Mouse (Mus musculus) liver, adult 2 months (tissue): ENCODE measurements around the gene Tnfrsf26. TPM values are rescaled to one million over a fixed set of nuclear protein-coding genes. Genes with fewer than 3 reads are reported as not detected.

ENCODE experiments used
- DNase-seq: peaks from one replicate; pipeline ENCODE4 v3.0.0-alpha.2; 2011; ENCODE audit warnings: low read depth, low spot score; ENCODE audit errors: extremely low read depth
- H3K27ac ChIP-seq: fragments of 200-500 bp; replicated peaks from 2 replicates; pipeline ENCODE4 v1.5.1; 2012; ENCODE audit warnings: low read depth, mild to moderate bottlenecking, control low read depth, inconsistent platforms, low read length; ENCODE audit not compliant: insufficient read depth
- H3K27me3 ChIP-seq: fragments of 200-500 bp; 2 replicates; pipeline ENCODE4 v1.6.1; 2012; ENCODE audit warnings: mild to moderate bottlenecking, moderate library complexity, low read length, inconsistent platforms; ENCODE audit not compliant: control insufficient read depth, insufficient read depth
- H3K36me3 ChIP-seq: fragments of 200-500 bp; 2 replicates; pipeline ENCODE4 v1.6.1; 2012; ENCODE audit warnings: low read length, inconsistent platforms; ENCODE audit not compliant: control insufficient read depth, insufficient read depth
- H3K4me1 ChIP-seq: fragments of 200-500 bp; 2 replicates; pipeline ENCODE4 v1.6.1; 2011; ENCODE audit warnings: low read length; ENCODE audit not compliant: control insufficient read depth, insufficient read depth
- H3K4me3 ChIP-seq: fragments of 200-500 bp; 2 replicates; pipeline ENCODE4 v1.5.1; 2011; ENCODE audit warnings: low read depth, mild to moderate bottlenecking, control low read depth, low read length, moderate library complexity; ENCODE audit not compliant: insufficient read depth
- H3K79me2 ChIP-seq: fragments of 200-500 bp; 2 replicates; pipeline ENCODE4 v1.6.1; 2012; ENCODE audit warnings: inconsistent platforms, mild to moderate bottlenecking, low read length, moderate library complexity; ENCODE audit not compliant: control insufficient read depth, insufficient read depth
- H3K9ac ChIP-seq: fragments of 200-500 bp; 2 replicates; pipeline ENCODE4 v1.6.1; 2012; ENCODE audit warnings: low read depth, mild to moderate bottlenecking, control low read depth, inconsistent platforms, low read length
- CTCF ChIP-seq: fragments of 200-500 bp; IDR thresholded peaks from 2 replicates; pipeline ENCODE4 v1.5.1; 2011; ENCODE audit warnings: low read depth, low read length, control low read depth
- POLR2A ChIP-seq: fragments of 200-500 bp; IDR thresholded peaks from 2 replicates; pipeline ENCODE4 v1.6.1; 2011; ENCODE audit warnings: low read length, control low read depth; ENCODE audit not compliant: insufficient read depth; ENCODE audit errors: extremely low read depth
- WGBS: fragments of 180-500 bp; shearing (Covaris S2); methylation state at CpG from one replicate; pipeline ENCODE4 v1.1.7; 2018; 5-methylcytosine and 5-hydroxymethylcytosine counted together
- polyA plus RNA-seq: library from polyadenylated mRNA; depleted of rRNA; stranded (reverse); fragments of >200 nt; gene quantifications from 2 replicates; pipeline ENCODE4 v1.2.3, GENCODE M21; 2012
- total RNA-seq: library from RNA; depleted of rRNA; stranded (reverse); fragments of >200 nt; gene quantifications from 2 replicates; pipeline ENCODE4 v1.2.3, GENCODE M21; 2014

Gene Tnfrsf26
- total and polyA plus RNA-seq, 2 experiments, result 0.26 to 0.37 TPM

DNA sequence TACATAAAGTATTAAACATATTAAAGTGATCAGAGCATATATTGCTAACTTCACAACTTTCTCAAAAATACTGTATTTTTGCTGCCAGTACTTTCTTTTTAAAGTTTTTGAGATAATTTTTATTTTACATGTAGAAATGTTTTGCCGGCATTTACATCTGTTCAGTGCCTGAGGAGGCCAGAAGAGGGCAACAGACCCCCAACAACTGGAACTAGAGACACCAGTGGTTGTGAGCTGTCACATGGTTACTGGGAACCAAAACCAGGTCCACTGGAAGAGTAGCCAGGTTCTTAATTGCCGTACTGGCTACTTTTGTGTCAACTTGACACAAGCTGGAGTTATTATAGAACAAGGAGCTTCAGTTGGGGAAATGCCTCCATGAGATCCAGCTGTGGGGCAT, 26.8 kb downstream of the Tnfrsf26 start:
- H3K4me3 ChIP-seq, result no peak overlapping the region
- H3K27me3 ChIP-seq, result no peaks in the 10 kb centered on the region
- TF ChIP-seq CTCF, result peak; percentile 13; the same call in 1 of the 2 replicates
- no peak for TF ChIP-seq POLR2A
- H3K9ac ChIP-seq, result no peak overlapping the region
- peaks cover 14% of the 10 kb centered on the region for H3K4me1 ChIP-seq
- 79% methylated on average over 2 of the region's 2 CpGs for WGBS
- H3K79me2 ChIP-seq, result peaks cover 14% of the 10 kb centered on the region; the same call in 1 of the 2 replicates
- no peak overlapping the region for H3K27ac ChIP-seq
- no peak for DNase-seq
- no peaks in the 10 kb centered on the region for H3K36me3 ChIP-seq

DNA sequence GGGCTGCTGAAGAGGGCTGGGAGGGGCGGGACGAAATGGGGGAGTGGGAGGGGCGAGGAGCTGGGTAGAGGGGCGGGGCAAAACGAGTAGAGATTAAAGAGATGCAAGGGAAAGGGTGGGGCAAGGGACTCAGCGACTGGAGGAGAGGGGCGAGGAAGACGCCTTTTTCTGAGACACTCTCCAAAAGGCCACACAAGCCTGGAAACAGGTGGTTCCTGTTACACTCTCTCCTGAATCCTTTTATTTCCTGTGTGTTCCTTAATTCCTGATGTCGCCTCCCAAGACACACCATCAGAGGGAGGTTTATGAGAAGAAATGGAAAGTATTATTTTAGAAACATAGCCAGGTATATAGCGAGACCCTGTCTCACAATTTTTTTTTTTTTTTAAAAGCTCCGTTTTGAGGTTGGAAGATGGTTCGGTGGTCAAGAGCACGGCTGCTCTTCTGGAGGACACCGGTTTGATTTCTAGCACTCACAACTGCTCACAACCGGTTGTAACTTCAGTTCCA, 28.2 kb downstream of the Tnfrsf26 start:
- no peak for DNase-seq
- 14% methylated on average over 15 of the region's 15 CpGs for WGBS
- Histone ChIP-seq H3K36me3 (no peaks in the 10 kb centered on the region), H3K9ac (no peak overlapping the region), H3K4me1 (peaks cover 14% of the 10 kb centered on the region), H3K4me3 (peak overlapping the region; percentile 91), H3K27me3 (no peaks in the 10 kb centered on the region), H3K27ac (no peak overlapping the region), H3K79me2 (peaks cover 19% of the 10 kb centered on the region; the same call in 1 of the 2 replicates)
- TF ChIP-seq CTCF, result no peak
- no peak for TF ChIP-seq POLR2A

GRCm38 (mm10) chr7:143599428-143600230, 28.9 kb downstream of the Tnfrsf26 start, which contains the start of gene Cars:
Gene Cars, minus strand, starts transcription at chr7:143600090.
- peak within 1 kb of the TSS; percentile 72 for H3K27ac ChIP-seq
- H3K9ac ChIP-seq, result peak within 1 kb of the TSS; percentile 91
- TF ChIP-seq POLR2A (peak; percentile 52; the same call in 1 of the 2 replicates), CTCF (no peak)
- no peaks in the 10 kb centered on the region for H3K36me3 ChIP-seq
- H3K4me1 ChIP-seq, result peaks cover 11% of the 10 kb centered on the region
- peaks cover 19% of the 10 kb centered on the region; the same call in 1 of the 2 replicates for H3K79me2 ChIP-seq
- H3K27me3 ChIP-seq, result no peaks in the 10 kb centered on the region
- peak; percentile 93 for DNase-seq
- peak within 1 kb of the TSS; percentile 91 for H3K4me3 ChIP-seq
- WGBS, result under 1% methylated on average over 35 of the region's 35 CpGs

- TF ChIP-seq POLR2A (no peak), CTCF (no peak)
- Histone ChIP-seq H3K27me3 (no peaks in the 10 kb centered on the region), H3K9ac (no peak overlapping the region), H3K4me1 (peaks cover 11% of the 10 kb centered on the region), H3K79me2 (peaks cover 24% of the 10 kb centered on the region; the same call in 1 of the 2 replicates), H3K4me3 (no peak overlapping the region), H3K27ac (no peak overlapping the region), H3K36me3 (peaks cover 2% of the 10 kb centered on the region; the same call in 1 of the 2 replicates)
- WGBS, result 66% methylated on average over 5 of the region's 5 CpGs
- no peak for DNase-seq
These were observed 33.7 kb downstream of the Tnfrsf26 start for GRCm38 (mm10) chr7:143594865-143595264.

DNA sequence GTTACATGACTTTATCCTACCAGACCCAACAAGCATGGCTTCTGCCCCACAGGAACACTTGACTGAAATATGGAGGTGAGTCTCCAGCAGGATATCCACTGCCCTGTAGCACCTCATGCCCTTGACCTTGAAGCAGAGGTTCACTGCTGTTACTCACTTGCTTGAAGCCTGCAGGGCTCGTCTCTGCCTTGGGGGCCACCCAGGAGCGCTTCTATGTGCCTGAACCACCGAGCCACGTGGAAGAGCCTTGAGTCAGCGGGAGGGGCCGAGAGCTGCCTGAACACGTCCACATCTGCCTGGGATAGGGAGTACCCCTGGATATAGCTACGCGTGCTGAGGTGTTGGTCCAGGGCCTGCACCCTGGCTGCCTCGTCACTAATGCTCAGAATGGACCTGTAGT, 36.3 kb downstream of the Tnfrsf26 start:
- WGBS, result 93% methylated on average over 10 of the region's 10 CpGs
- no peak overlapping the region for H3K9ac ChIP-seq
- peaks cover 6% of the 10 kb centered on the region; the same call in 1 of the 2 replicates for H3K36me3 ChIP-seq
- DNase-seq, result no peak
- 0 out of 2 replicates have a peak, but pooled peaks cover 2% of the 10 kb centered on the region for H3K4me1 ChIP-seq
- no peak overlapping the region for H3K4me3 ChIP-seq
- H3K27me3 ChIP-seq, result no peaks in the 10 kb centered on the region
- no peak overlapping the region for H3K27ac ChIP-seq
- TF ChIP-seq CTCF (no peak), POLR2A (no peak)
- peaks cover 11% of the 10 kb centered on the region; the same call in 1 of the 2 replicates for H3K79me2 ChIP-seq

DNA sequence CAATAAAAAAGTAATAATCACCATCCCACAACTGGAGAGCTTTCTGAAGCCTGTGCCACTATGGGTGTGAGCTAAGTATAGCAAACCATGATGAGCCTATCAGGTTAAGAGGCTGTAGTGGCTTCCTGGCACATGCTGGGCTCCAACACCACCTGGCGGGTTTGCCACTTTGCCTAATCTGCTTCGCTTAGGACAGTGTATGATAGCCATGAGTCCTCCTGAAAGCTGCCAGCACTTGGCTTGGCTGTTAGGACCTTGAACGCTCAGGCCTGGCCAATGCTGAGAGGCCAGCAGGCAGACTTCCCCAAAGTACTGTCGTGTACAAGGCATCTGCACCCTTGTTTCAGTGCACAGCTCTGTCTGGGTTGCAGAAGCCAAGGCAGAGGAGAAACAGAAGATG, 40.5 kb downstream of the Tnfrsf26 start:
- H3K79me2 ChIP-seq, result 0 out of 2 replicates have a peak, but pooled peaks cover 5% of the 10 kb centered on the region
- WGBS, result 39% methylated on average over 4 of the region's 4 CpGs
- TF ChIP-seq POLR2A (no peak), CTCF (no peak)

More for the DNA sequence above, 40.5 kb downstream of the Tnfrsf26 start:
- Histone ChIP-seq H3K9ac (no peak overlapping the region), H3K36me3 (peaks cover 19% of the 10 kb centered on the region), H3K27me3 (no peaks in the 10 kb centered on the region), H3K27ac (no peak overlapping the region), H3K4me1 (no peaks in the 10 kb centered on the region), H3K4me3 (no peak overlapping the region)
- DNase-seq, result peak; percentile 51
